Mouse (Mus musculus) frontal cortex, postnatal 14 days (tissue): ENCODE data around the gene Slco1a5.
"Not testable (repeated sequence)": the region's sequence is repeated elsewhere in the genome, so short reads cannot be mapped to it uniquely, and the experiment has no call there.

ENCODE experiments used
- DNase-seq, 2 experiments: peaks; one replicate each; pipeline ENCODE4 v3.0.0; 2022; ENCODE audit warnings: low spot score in 2 of 2

Gene Slco1a5

DNA sequence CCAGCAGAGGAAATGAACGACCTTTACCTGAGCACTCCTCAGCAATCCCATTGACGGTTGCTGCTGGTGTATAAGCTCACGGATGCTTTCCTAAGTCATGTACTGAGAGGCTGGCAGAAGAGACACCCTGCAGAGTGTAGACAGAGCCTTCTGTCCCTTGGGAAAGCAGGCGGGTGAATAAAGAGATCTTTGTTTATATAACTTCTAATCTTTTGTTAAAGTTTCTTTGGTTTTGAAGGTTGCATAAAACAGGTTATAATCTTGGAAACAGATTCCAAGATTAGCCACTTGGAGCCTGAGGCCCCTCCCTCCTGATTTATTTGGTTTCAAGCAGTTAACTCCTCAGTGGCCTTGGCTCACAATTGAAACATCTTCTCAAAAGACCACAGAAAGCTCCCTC is at the start of gene Slco1a5:
Gene Slco1a5 (minus strand): TSS at position 101 of the 400 bp plus-strand sequence.
- DNase-seq: no peak

DNA sequence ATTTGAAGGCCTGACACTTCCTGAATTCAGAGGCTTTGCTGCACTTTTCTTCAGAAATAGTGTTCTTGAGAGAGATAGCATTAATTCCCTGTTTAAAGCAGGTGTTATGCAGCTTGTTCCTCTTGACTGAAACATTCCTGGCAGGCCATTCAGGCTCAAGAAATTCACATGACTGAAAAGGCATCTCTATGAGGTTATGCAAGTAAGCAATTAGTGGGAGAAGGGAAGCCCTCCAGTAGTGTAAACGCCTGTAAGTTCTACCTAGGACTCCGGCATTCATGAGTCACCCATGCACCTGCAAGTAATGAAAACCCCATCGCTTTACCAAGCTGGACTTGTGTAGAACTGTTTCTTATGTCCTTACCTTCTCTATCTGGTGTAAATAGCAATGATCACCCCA is 46.8 kb upstream of the Slco1a5 start:
- DNase-seq: no peak

DNA sequence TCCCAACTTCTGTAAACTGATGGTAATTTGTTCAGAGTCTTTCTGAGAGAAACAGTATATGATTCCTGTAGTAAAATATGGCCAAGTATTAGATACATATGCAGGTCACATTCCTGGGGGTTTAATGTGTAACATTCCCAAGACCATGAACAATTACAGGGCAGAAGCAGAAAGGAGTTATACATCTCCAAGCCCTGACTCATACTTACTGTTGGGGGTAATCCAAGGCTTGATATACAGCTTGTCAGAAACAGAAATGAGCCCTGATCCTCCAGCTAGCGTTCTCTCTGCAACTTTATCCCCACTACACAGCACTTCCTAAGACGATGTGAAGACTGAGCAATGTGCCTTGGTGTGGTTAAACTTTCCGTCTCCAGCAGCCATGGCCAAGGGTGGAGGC is 44.8 kb upstream of the Slco1a5 start:
- no peak for DNase-seq

DNA sequence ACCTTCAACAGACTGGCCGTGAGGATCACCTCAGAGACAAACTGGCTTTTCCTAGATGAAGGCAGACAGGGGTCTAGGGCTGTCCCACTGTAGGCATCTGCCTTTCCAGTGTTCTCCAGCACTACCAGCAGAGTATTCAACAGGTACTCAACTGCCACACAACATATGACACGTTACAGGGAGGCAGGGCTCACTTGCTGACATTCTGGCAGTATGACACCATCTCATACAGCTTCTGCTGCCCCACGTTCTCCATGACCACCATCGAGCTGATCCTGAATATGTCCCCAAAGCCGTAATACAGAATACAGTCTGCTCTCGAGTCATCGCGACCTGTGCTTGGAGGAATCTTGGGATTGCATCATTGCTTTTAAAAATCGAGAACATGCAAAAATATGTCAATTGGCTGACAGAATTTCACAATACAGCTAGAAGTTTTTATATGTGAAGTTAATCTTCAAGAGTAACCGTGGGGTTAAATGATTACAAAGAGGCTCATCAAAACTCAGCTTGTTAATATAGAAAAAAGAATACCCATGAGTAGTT is 43.8 kb upstream of the Slco1a5 start:
- DNase-seq: no peak

DNA sequence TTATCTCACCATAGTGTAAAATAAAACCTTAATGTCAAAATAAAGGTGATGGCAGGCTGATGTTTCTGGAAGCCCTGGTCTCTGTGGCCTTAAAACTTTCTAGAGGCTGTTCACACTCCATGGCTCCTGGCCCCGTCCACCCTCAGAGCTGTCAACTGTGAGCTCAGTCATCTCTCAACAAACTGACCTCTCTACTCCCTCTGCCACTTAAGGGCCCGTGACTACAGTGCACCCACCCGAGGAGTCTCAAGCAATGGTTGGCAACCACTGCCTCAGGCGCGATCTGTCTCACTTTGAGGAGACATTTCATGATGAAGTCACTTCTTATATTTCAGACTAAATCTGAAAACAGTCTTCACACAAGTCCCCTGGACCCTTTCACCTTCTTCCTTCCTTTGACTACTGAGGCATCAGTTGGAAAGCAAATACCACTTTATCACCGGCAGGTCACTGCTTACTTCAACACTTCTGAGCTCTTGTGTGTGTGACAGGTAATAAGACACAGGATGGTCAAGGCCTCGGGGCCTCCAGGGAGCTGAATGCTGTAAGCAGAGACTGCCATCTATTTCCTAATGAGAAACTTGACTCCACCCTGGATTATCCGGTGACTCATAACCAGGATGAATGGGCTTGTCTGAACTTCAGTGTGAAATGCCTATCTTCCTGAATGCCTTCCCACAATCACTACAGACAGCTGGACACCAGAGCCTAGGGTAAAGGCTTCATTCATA is 43.1 kb upstream of the Slco1a5 start:
- DNase-seq: no peak

DNA sequence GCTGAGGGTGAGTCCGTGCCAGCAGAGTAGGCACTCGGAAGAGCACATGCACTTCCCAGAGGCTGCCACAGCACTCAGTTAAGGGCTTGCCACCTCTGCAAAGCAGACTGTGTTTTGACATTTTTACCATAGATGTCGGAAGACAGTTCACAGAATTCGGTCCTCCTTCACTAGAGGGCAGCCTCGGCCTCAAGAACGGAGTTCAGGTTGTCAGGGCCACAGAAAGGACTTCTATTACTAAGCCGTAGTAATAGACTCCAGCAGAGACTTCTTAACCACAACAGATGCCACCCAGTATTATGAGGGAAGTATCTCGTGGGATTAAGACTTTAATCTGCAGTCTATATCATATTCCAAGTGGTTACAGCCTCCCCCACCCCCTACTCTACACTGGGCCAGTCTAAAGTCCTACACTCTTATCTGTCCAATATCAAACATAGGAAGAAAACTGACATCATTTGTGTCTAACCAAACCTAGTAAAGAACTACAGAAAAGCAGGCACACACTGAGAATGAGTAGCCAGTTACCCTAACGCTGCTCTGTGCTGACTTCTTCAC is 40.3 kb upstream of the Slco1a5 start:
- no peak for DNase-seq

DNA sequence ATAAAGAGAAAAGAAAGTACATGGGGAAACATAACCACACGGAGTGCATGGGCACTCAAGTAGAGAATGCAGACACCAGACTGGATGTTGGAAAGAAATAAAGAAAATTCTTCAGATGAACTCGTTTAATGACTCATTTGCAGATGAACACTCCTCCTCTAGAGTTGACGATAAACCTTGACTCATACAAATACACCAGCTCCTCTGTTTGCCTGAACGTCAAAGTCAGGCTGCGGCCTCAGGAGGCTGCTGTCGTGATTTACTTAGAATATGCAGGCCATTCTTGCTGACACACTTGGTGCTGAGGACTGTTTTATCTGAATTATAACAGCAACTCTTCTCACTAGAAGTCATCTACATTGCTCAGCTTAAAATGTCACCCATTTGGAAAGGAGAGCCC is 39.3 kb upstream of the Slco1a5 start:
- DNase-seq: no peak

DNA sequence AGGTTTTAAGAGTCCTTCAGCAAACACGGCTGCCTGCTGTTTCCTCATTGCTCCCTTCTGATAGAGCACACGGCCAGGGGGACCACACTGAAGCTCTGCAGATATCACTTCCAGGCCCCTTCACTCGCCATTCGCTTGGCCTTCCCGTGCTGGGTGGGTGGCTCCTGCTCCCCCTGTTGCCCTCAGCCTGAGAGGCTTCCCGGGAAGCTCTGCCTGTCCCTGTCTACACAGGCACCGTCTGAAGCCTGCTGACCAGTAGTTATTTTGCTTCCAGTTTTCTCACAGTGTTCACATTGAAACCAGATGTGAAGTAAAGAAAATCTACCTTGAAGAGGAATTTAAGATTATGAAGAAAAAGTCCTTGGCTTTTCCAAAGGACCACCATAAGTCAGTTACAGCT is 34.3 kb upstream of the Slco1a5 start:
- DNase-seq: no peak

DNA sequence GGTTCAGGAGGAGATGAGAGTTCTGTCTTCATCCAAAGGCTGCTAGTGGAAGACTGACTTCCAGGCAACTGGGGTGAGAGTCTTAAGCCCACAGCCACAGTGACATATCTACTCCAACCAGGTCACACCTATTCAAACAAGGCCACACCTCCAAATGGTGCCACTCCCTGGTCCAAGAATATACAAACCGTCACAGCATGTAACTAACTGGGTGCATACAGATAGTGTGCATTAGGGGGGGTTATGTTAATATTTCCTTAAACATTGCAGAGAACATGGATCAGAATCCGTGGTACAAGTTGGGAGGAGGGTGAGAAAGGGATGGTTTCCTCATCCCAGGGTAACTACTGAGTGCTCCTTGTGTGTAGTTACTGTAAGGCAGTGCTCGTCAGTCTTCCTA is 29.3 kb upstream of the Slco1a5 start:
- DNase-seq: not testable (repeated sequence)

DNA sequence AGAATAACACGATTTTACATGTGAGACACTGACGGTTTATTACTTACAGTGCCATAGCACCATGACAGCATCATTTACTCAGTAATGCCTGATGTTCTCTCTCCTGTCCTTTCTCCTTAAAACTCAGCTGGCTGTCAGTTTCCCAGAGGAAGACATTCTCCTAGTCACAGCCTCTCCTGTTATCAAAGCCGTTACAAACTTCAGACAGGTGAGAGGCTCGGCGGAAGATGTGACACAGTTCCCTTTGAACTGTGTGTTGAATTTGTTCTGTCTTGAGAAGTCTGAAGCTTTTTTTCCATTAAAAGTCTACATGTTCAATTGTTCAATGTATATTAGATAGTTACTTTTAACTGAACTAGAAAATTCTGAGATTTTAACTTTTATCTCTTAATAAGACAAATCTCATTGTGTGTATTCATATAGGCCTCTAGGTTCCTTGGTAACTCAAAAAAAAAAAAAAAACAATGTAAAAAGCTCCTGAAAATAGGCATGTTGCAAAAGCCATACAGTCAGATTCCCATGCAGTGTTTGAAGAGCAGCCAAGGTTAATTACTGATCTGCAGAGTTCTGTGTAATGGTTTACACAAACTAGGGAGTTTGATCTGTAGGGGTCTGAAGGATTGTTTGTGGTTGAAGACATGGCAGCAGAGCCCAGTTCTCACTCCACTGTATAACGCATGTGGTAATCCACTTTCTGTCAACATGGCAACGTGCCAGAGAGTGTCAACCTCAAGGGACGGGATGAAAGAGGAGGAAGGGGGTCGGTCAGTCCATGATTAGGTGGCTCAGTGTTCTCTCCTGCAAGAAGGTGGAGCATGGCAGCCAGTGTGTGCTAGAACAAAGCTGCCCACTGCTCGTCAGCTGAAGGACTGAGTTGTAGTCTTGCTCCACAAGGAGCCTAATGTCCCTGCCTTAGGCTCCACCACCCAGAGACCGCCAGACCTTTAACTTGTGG is 24.9 kb upstream of the Slco1a5 start:
- no peak for DNase-seq

DNA sequence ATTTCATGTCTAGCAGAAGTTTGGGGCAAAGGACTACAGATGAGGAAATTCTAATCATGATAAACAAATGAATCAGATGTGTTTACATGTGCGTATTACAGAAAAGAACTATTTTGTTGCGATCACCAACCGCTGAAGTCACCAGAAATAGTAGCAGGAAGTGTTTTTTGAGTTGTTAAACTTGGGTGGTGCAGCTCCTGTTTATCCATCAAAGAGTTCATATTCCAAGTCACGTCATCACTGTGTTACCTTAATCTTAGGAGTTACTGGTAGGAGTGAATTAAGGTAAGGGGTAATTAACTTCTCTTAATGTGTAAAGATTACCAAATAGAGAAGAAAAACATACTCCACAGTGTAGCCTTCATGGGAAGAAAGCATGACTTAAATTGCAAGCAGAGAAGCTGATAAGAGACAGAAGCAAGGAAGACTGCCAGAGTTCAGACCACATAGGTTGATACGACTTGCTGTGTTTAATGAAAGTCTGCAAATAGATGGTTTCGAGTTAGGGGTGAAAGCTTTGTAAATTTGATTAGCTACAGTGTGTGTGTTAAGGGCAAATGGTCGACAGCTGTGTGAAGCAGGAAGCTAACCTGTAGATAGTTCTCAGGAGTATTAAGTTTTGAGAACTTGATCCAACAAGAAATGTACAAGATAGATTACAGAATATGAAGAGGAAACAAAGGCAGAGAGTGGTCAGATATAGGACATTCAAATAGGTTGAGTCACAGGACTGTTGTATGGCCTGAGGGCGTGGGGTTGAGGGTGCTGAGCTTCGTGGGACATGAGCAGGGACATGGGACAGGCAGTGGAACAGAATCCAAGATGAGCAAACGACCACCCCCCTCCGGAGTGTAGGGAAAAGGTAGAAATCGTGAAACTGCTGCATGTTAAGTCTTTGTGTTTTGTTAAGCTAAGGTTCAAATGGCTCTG is 23.7 kb upstream of the Slco1a5 start:
- DNase-seq: no peak

DNA sequence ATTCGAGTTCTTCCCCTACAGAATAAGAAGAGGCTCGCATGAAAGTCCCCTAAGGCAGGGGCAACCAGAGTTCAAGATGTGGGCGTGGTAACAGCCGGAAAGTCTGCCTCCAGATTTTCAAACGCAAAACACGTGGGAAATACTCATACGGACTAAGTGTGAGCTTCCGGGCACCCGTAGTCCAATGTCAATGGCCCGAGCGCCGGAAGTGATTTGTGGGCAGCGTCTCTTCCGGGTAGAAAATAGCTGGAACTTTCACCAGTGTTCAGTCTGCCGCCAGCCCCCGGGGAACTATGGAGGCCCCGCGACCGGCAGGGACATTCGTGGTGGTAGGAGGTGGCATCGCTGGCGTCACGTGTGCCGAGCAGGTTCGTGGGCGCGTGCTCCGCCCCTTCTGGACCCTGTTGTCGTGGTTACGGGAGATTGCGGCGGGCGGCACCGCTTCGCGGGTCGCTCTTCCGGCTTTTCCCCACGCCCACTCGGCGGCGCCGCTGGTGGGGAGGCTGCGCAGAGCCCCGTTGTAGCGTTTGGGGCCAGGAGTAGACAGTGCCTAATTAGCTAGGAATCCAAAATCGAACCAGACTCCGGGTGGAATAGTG is 22.8 kb upstream of the Slco1a5 start, which contains the start of gene Pyroxd1:
Gene Pyroxd1 (plus strand): TSS at position 215 of the 599 bp plus-strand sequence.
- DNase-seq: peak; percentile 83 to 84

DNA sequence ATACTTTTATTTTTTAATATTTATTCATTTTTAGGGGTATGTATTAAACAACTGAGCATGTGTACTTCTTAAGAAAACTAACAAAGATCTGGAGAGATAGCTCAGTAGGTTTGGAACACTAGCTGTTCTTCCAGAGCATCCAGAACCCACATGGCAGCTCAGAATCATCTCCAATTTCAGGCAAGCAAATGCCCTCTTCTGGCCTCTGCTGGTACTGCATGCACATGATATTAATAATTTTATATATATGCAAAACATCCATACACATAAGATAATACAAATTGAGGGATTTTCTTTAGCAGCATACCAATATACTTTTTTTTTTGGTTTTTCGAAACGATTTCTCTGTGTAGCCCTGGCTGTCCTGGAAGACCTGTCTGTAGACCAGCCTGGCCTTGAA is 20.8 kb upstream of the Slco1a5 start:
- DNase-seq: peak; percentile 21 to 42

DNA sequence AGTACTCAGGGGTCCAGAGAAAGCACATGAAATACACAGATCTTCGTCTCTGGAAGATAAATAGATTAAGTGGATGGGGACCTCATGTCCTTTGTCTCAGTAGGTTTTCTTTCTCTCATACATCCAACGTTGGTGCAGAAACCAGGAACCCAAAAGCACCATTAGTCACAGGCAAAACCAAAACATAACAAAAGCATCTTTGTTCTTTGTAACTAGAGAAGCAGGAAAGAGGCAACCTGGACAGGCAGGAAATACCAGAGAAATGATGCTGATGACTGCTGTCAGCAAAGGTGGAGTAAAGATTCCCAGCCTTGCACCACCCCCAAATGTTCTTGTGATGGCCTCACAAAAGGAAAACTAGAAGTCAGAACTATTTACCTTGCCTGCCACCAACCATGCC is 16.8 kb upstream of the Slco1a5 start:
- no peak for DNase-seq

DNA sequence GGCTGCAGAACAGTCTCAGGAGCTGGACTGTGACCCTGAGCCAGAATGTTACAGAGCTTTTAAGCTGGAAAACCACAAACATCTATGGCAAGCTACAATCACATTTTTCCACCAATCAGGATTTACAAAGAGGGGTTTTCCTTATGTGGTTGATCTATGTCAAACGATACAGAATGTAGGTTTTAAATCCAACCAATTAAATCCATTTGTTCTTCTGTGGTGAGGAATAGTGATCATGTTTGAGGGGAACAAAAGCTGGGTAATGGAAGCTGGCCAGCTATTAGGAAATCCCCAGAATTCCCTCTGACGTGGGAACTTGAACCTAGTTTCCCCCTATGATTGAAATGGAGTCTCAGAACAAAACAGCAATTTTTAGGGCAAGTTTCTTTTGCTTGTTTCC is 16.2 kb upstream of the Slco1a5 start:
- DNase-seq: no peak

DNA sequence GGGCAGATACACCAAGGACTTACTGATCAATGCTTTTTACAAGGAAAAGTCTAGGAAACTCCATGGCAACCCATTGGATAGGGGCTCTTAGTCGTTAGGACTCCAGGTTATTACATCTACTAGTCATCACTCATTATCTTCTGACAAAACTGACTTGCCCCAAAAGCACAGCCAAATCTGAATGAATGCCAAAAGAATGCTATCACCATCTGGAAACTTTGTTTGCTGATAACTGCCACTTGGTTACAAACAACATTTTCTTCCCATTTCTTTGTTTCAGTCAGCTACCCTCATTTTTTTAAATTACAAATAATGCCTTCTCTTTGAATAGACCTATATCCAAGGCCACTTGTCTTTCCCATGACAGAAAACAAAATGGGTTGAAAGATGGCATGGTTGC is 6.4 kb upstream of the Slco1a5 start:
- no peak for DNase-seq

DNA sequence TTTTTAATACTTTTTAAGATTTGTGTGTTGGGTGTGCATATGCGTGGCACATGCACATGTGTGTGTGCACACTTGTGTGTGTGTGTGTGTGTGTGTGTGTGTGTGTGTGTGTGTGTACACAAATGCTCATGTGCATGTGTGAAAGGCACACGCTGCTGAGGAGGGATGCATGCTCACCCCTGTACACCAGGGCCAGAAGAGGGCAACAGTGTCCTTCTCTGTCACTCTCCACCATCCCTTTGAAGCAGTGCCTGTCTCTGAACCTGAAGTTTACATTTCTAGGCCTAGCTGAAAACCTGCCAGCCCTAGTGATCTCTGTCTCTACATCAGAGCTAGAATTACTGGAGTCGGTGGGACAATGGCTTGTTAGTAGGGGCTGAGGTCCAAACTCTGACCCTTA is 3.8 kb upstream of the Slco1a5 start:
- no peak for DNase-seq

DNA sequence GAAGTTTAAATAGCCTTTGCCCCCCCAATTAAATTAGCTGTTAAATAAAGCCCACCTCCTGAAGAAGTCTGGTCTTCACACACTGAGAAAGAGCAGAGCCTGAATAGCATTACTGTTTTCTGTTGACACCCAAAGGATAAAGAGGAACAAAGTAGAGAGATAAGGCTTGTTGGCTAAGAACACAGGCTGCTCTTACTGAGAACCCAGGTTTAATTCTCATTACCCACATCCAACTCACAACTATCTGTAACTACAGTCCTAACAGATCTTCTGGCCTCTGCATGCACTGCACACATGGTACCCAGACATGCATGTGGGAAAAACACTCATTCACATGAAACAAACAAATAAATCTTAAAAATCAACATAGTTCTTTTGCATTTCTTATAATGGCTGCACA is 5.7 kb downstream of the Slco1a5 start:
- DNase-seq: no peak

DNA sequence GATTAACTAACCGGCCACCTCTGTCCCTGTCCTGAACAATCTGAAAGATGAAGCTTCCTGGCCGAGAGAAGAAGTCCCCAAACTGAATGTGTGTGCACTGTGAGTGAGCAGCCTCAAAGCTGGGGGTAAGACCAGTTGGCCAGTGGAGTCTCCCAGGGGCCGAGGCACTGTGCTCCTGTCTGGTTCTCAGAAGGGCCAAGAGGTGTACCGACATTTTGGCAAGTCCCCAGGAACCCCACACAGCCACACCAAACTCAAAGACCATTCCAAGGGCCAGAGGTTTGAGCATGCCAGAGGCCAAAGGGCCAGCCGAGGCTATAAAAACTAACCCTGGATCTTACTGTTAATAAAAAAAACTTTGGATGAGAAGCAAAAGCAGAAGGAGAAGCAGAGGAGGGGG is 8.5 kb downstream of the Slco1a5 start:
- DNase-seq: no peak

DNA sequence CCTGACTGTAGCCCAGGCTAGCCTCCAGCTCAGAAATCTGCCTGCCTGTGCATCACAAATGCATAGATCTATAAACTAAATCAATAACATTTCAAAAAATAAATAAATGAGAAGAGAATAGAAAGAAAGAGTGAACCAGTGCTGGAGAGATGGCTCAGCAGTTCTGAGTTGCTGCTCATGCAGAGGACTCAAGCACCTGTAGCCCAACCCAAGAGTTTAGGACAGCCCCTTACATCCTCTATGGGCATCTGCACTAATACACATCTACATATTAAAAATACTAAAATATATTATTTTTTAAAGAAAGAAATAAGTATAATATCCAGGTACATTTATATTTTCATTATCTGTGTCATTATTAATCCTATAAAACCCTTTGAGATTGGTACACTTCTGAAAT is 17.7 kb downstream of the Slco1a5 start:
- no peak for DNase-seq

DNA sequence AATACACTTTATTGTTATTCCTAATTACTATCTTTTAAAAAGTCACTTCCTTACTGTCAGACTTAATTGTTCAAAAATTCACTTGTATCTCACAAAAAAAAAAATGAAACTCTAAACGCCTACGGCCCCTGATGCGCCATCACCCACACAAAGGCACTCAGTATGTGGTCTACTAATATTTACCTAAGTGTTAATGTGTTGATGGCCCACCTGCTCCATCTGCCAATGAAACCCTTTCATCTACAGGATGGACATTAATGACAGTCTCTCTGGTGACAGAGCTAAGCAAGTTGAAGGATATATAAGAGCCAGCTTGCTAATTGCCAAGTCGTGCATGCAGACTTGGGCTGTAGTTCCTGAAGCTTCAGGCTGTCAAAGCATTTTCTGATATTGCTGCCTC is 24.7 kb downstream of the Slco1a5 start, which contains the start of gene Iapp:
Gene Iapp (plus strand): TSS at position 326 of the 400 bp plus-strand sequence.
- DNase-seq: no peak
